Mouse (Mus musculus): ENCODE data around the gene Casp4. TPM values are rescaled to one million over a fixed set of nuclear protein-coding genes. Genes with fewer than 3 reads are reported as not detected.

Casp4 gene
- polyA plus RNA-seq, 1 experiment from 2014 or later = 4.7 TPM

GRCm38 (mm10) chr9:5356801-5357200 lies 48.2 kb downstream of the Casp4 start:
- peak; percentile 10 for DNase-seq (ENCODE audit: low spot score)
- H3K4me1 ChIP-seq (ENCODE audit: insufficient read depth, low read depth, low read length) = no peaks in the 10 kb centered on the region
- H3K36me3 ChIP-seq (ENCODE audit: insufficient read depth, low read length) = no peaks in the 10 kb centered on the region
- H3K27me3 ChIP-seq (replicated peaks; ENCODE audit: insufficient read depth, low read length) = no peaks in the 10 kb centered on the region
- no peak for TF ChIP-seq CTCF (IDR thresholded peaks at IDR 0.05)
- no peak overlapping the region for H3K4me2 ChIP-seq (replicated peaks; ENCODE audit: low read depth, low read length)
- no peak overlapping the region for H3K4me3 ChIP-seq (ENCODE audit: low read depth, low read length)
- H3K9ac ChIP-seq (replicated peaks; ENCODE audit: low read depth) = no peak overlapping the region
- H3K27ac ChIP-seq (ENCODE audit: low read length) = no peak overlapping the region
- ATAC-seq = no peak
- H3K9me3 ChIP-seq (ENCODE audit: low read length) = no peaks in the 10 kb centered on the region

Other genes with a start within 250 kb of the Casp4 start
- gene Casp1, start 10.3 kb upstream of the Casp4 start, polyA plus RNA-seq (2015; fragmentation: Nextera tagmentation; extraction: Ambion mirVana) = 2.8 and 2.9 TPM in 2 replicates
- gene Casp12, start 36.6 kb downstream of the Casp4 start, polyA plus RNA-seq (2015; fragmentation: Nextera tagmentation; extraction: Ambion mirVana) = 2.9 and 3.6 TPM in 2 replicates

Measured in lung, postnatal 0 days (tissue).